In the genomic region with DNA sequence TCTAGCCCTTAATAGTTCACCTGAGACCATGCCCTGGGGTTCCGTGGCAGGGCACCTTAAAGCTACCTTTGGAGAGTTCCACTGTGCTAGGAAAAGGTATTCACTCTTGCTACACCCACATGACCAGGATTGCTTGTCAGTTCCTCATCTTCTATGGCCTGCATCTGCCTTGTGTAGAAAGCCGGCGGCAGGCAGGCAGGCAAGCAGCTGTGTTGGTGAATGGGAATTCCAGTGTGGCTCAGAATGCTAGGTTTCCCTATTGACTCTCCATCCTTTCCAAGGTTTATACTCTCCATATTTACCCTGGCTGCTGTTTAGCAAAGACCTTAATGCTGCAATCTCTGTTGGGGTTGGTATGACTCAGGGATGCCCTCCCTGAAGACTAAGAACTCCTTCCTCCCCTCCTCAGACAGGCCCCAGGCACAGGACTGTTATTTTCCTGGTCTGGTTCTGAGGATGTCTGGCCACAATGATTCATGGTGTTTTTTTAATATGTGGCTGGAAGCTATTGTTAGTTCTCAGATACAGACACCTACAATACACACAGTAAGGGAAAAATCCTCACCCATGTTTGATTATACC, we compare ENCODE assay signal across 27 mouse cellular contexts. TPM values are rescaled to one million over a fixed set of nuclear protein-coding genes. Genes with fewer than 3 reads are reported as not detected.
A peak's percentile ranks its signal among the peaks of the same experiment; 100 is the strongest.
DNase-seq lines count a peak whose midpoint lies in the region; ATAC-seq and TF ChIP-seq lines count a peak whose summit lies in the region.
"Had no signal": no experiment of that assay in that cellular context is flagged by ENCODE, and none has a peak within 500 bp of the region (broad histone marks: within the 10 kb centered on the region; RNA-seq: fewer than 3 reads in every experiment).

No protein-coding gene starts in this region.

- H3K4me2 ChIP-seq in hindbrain, embryonic 12.5 days (replicated peaks): no peak overlapping the region
- no peak overlapping the region for H3K4me2 ChIP-seq in hindbrain, embryonic 13.5 days
- peak overlapping the region; percentile 68 for H3K4me2 ChIP-seq in myocyte (ENCODE audit: low read depth)
- H3K4me2 ChIP-seq: intestine, embryonic 15.5 days; limb, embryonic 12.5 days; liver, embryonic 11.5 days; neural tube, embryonic 13.5 days had no signal

- no peak overlapping the region for H3K4me3 ChIP-seq in hindbrain, embryonic 12.5 days
- H3K4me3 ChIP-seq in hindbrain, embryonic 13.5 days: no peak overlapping the region
- H3K4me3 ChIP-seq in myocyte: no peak overlapping the region
- H3K4me3 ChIP-seq: heart, embryonic 10.5 days; intestine, embryonic 15.5 days; layer of hippocampus, adult 2 months; limb, embryonic 12.5 days; midbrain, embryonic 10.5 days; neural tube, embryonic 13.5 days had no signal

- DNase-seq in 416B (ENCODE audit: low read depth): peak; percentile 78
- DNase-seq in NIH3T3 (ENCODE audit: low read depth): peak; percentile 63
- no peak for DNase-seq in right cerebral cortex, postnatal 4 days
- DNase-seq in embryo, embryonic 11 days: no peak
- DNase-seq: adrenal gland, adult 8-10 months; cerebellum, adult 2 months; cerebellum, postnatal 25 days; kidney, adult 8-10 months; kidney, postnatal 10 days; layer of hippocampus, postnatal 36 days; liver, postnatal 0 days; right cerebral cortex, adult 18-20 months; thymus, adult 18-20 months; thymus, postnatal 36 days had no signal

- H3K36me3 ChIP-seq in hindbrain, embryonic 12.5 days: no peaks in the 10 kb centered on the region
- H3K36me3 ChIP-seq in hindbrain, embryonic 13.5 days: no peaks in the 10 kb centered on the region
- no peaks in the 10 kb centered on the region for H3K36me3 ChIP-seq in myocyte (ENCODE audit: control insufficient read depth, insufficient read depth)
- H3K36me3 ChIP-seq: heart, embryonic 10.5 days; intestine, embryonic 15.5 days; limb, embryonic 12.5 days; midbrain, embryonic 10.5 days; neural tube, embryonic 13.5 days had no signal

- WGBS in hindbrain, embryonic 12.5 days: 87% methylated on average over 3 of the region's 3 CpGs
- WGBS in hindbrain, embryonic 13.5 days: 90% methylated on average over 3 of the region's 3 CpGs

- no peak overlapping the region for H3K9ac ChIP-seq in hindbrain, embryonic 12.5 days
- H3K9ac ChIP-seq in hindbrain, embryonic 13.5 days: no peak overlapping the region
- H3K9ac ChIP-seq: intestine, embryonic 15.5 days; limb, embryonic 12.5 days; liver, postnatal 0 days; neural tube, embryonic 13.5 days had no signal

- H3ac ChIP-seq in myocyte (ENCODE audit: control insufficient read depth, insufficient read length): no peak overlapping the region

- no peaks in the 10 kb centered on the region for H3K79me2 ChIP-seq in myocyte (ENCODE audit: control insufficient read depth, insufficient read depth)

- TF ChIP-seq POLR2A in myocyte (IDR thresholded peaks at IDR 0.05; ENCODE audit: insufficient read length, low read depth): no peak

- no peaks in the 10 kb centered on the region for H3K9me3 ChIP-seq in hindbrain, embryonic 12.5 days (replicated peaks)
- H3K9me3 ChIP-seq in hindbrain, embryonic 13.5 days: no peaks in the 10 kb centered on the region
- H3K9me3 ChIP-seq: heart, embryonic 10.5 days; intestine, embryonic 15.5 days; limb, embryonic 12.5 days; midbrain, embryonic 10.5 days; neural tube, embryonic 13.5 days had no signal

- peaks cover 10% of the 10 kb centered on the region; the same call in 1 of the 2 replicates for H3K4me1 ChIP-seq in hindbrain, embryonic 12.5 days
- peaks cover 4% of the 10 kb centered on the region; the same call in 1 of the 2 replicates for H3K4me1 ChIP-seq in hindbrain, embryonic 13.5 days (replicated peaks)
- H3K4me1 ChIP-seq: heart, embryonic 10.5 days; intestine, embryonic 15.5 days; limb, embryonic 12.5 days; midbrain, embryonic 10.5 days; neural tube, embryonic 13.5 days had no signal

- H3K27me3 ChIP-seq in hindbrain, embryonic 12.5 days: no peaks in the 10 kb centered on the region
- no peaks in the 10 kb centered on the region for H3K27me3 ChIP-seq in hindbrain, embryonic 13.5 days
- no peaks in the 10 kb centered on the region for H3K27me3 ChIP-seq in myocyte (ENCODE audit: control insufficient read depth, insufficient read depth, insufficient read length)
- H3K27me3 ChIP-seq: intestine, embryonic 15.5 days; limb, embryonic 12.5 days; neural tube, embryonic 13.5 days had no signal

- 0 out of 2 replicates have a peak, but pooled peaks have one; percentile 3 for ATAC-seq in hindbrain, embryonic 12.5 days (ENCODE audit: low FRiP score)
- ATAC-seq in hindbrain, embryonic 13.5 days (ENCODE audit: low FRiP score): no peak
- ATAC-seq: activated CD4-positive, CD25-positive, alpha-beta regulatory T cell, adult 4 months; intestine, embryonic 15.5 days; liver, postnatal 0 days; lung, postnatal 0 days had no signal

- peak overlapping the region; percentile 35; the same call in 1 of the 2 replicates for H3K27ac ChIP-seq in hindbrain, embryonic 12.5 days
- no peak overlapping the region; the same call in 1 of the 2 replicates for H3K27ac ChIP-seq in hindbrain, embryonic 13.5 days
- H3K27ac ChIP-seq: heart, embryonic 10.5 days; intestine, embryonic 15.5 days; layer of hippocampus, adult 2 months; limb, embryonic 12.5 days; midbrain, embryonic 10.5 days; neural tube, embryonic 13.5 days had no signal

TF ChIP-seq in myocyte, 11 proteins besides CTCF, POLR2A, EP300 and RAD21:
- TF ChIP-seq CEBPB (IDR thresholded peaks at IDR 0.05; ENCODE audit: insufficient read depth, poor library complexity, severe bottlenecking): peak; percentile 82
- TF ChIP-seq TCF3 (IDR thresholded peaks at IDR 0.05; ENCODE audit: insufficient read length, low read depth): no peak
- TF ChIP-seq MYOG (IDR thresholded peaks at IDR 0.05; ENCODE audit: control insufficient read depth in 1 of 3, insufficient read depth in 1 of 3, insufficient read length in 2 of 3, low read depth in 2 of 3): peak; percentile 12 to 48 (median 45)
- TF ChIP-seq REST (IDR thresholded peaks at IDR 0.05; ENCODE audit: insufficient read depth, insufficient read length): no peak
- TF ChIP-seq MYOD1 (IDR thresholded peaks at IDR 0.05; ENCODE audit: control insufficient read depth in 1 of 3, insufficient read length in 2 of 3, low read depth in 2 of 3): peak in 2 of 3 experiments; percentile 63 to 76

RNA-seq across cellular contexts. Expression of gene Ctso, which starts 15.0 kb away (rescaled TPM):
- 10.6 and 11.0 TPM in 2 replicates for polyA plus RNA-seq in hindbrain, embryonic 12.5 days (2016; fragmentation: Nextera tagmentation; extraction: Ambion mirVana)
- polyA plus RNA-seq in hindbrain, embryonic 13.5 days (2015; fragmentation: Nextera tagmentation; extraction: Ambion mirVana): 9.8 and 10.6 TPM in 2 replicates
- polyA plus RNA-seq in myocyte (2012; fragmentation: generic; extraction: Trizol): 2.9 TPM

RNA-seq across cellular contexts. Expression of gene Tdo2, which starts 58.6 kb away (rescaled TPM):
- not detected in 2 replicates for polyA plus RNA-seq in hindbrain, embryonic 12.5 days (2016; fragmentation: Nextera tagmentation; extraction: Ambion mirVana)
- 0.05 TPM in 1 of 2 replicates, not detected in the other for polyA plus RNA-seq in hindbrain, embryonic 13.5 days (2015; fragmentation: Nextera tagmentation; extraction: Ambion mirVana)
- polyA plus RNA-seq in myocyte (2012; fragmentation: generic; extraction: Trizol): not detected
- polyA plus RNA-seq: embryonic facial prominence, embryonic 14.5 days; midbrain, embryonic 10.5 days had no signal

Comparison
In these comparisons a context has a peak if more than half of its experiments do, and no peak if none do; other contexts are left out.
1. DNase-seq: peak in 416B (single experiment) and NIH3T3 (single experiment); none in right cerebral cortex, postnatal 4 days (single experiment) and embryo, embryonic 11 days (single experiment).